Mouse (Mus musculus) urinary bladder, adult 2 months (tissue): ENCODE data around the gene Ldb2. TPM values are rescaled to one million over a fixed set of nuclear protein-coding genes. Genes with fewer than 3 reads are reported as not detected.

Experiments used
- DNase-seq: peaks from one replicate; pipeline ENCODE4 v3.0.0; 2022; ENCODE audit warnings: low spot score
- polyA plus RNA-seq: library from polyadenylated mRNA; depleted of rRNA; stranded (reverse); fragments of >200 nt; gene quantifications from 2 replicates; pipeline ENCODE4 v1.2.3, GENCODE M21; 2012

Gene Ldb2
- polyA plus RNA-seq, 1 experiment, result 8.6 TPM

DNA sequence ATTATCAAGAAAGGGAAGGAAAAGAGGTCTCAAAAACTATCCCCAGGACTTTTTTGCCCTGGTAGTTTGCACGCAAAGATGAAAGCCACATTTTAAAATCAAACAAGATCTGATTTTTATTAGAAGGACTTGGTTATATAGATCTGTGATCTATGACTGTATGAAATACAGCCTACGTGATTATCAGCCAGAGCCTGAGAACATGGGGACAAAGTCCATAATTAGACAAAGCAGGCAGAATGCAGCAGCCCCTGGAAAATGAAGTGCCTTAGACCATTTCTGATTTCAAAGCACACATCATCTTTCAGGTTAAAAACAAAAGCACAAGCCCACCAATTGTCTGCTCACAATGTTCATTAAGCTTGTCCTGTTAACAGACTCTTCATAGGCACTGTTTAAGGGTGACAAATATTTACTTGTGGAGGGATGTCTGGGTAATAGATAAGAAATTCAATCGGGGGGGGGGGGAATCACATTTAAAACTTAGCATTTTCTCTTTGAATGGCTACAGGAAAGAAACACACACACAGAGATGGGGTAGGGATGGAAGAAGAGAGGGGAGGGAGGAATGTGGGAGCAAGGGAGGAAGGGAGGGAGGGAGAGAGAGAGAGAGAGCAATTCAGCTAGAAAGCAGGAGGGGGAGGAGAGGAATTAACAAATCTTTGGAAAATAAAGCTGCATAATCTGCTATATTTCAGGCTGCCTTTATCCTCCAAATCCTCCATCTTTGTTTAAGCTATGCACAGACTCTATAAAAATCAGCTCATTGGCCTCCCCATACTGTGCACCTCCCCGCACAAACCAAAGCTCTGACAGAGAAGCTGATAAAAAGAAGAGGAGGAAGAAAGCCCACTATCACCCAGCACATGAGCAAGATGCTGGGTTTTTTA lies 153.3 kb downstream of the Ldb2 start:
- no peak for DNase-seq

DNA sequence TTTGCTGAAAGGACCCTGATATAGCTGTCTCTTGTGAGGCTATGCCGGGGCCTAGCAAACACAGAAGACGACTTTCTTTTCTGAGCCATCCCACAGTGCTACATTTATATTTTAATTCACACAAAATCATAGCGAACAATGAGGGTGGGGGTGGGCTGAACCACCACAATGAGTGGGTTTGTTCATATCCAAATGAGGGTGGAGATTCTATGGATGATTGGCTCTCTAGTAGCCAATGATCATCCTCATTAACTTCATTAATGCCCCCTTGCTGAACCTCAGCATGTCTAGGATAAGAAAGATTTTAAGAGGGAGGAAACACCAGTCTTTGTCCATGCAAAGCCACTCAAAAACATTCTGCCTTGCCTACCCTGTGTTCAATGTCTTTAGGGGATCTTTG lies 156.4 kb downstream of the Ldb2 start:
- no peak for DNase-seq

DNA sequence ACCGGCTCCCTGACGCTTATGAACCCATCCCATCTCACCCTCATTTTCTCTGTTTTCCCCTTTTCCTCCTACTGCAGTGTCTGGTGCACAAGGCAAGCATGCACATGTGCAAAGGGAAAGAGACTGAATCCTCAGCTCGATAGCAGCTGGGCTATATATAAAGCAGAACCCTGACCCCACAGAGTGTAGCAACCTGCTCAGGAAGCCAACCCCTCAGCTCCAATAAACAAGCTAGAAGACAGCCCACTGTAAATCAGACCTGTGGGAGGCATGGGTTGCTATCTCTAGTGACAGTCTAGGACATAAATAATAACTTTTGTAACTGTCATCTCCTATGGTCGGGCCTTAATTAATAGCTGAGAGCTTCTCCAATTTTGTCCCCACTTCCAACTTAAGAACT lies 158.4 kb downstream of the Ldb2 start:
- no peak for DNase-seq

DNA sequence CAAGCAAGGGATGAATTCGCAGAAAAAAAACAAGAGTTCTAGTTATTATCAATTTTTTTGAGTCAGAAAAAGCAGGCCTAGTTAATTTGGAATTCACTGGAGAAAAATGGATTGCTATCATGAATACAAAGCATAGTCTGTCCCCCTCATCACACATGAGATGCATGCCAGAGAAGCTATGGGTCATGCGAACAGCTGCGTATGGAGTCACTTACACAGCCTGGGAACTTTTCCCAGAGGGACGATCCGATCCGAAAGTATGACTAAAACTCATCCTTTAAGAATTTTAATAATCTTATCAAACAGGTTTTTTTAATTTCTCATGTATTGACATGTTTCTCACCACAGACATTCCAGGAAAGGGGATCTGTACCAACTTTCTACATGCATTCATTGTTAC lies 163.9 kb downstream of the Ldb2 start:
- DNase-seq, result no peak

DNA sequence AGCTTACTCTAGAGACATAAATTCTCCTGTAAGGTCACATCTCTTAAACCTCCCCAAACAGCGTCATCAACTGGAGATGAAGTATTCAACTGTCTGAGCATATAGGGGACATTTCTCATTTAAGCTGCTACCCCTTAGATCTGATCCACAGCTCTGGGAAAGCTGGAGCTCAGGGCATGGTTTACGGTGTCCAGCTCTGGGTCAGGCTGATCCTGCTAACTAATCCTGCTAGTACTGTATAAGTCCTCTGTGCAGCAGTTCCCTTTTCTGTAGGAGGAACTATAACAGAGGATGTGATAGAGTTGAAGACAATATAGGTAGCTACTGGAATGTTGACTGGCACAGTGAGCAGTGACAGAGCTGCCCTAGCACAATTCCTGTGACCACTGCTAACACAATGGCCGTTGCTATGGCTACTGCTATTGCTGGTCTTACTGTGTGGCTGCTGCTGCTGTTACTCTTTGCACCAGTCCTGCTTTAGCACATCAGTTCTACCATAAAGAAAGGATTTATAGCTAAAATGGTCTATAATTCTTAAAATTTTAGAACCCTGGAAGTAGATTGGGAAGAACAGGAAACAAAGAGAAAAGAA lies 170.3 kb downstream of the Ldb2 start:
- no peak for DNase-seq

DNA sequence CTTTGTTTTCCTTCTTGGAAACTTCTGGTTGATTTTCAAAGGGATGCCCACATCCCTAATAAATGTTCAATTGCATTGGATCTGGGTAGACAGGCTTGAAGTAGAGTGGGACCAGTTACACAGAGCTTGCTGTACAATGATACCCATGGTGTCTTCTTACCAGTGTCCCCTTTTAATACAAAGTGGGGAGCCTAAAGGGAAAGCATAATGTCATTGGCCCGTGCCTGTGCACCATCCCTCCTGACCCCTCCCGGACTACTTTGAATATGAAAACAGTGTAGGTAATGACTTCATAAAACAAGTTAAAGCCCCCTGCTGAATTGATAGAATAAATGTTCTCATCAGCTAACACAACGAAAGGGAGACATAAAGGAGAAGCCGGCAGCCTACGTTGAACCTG lies 172.0 kb downstream of the Ldb2 start:
- no peak for DNase-seq

DNA sequence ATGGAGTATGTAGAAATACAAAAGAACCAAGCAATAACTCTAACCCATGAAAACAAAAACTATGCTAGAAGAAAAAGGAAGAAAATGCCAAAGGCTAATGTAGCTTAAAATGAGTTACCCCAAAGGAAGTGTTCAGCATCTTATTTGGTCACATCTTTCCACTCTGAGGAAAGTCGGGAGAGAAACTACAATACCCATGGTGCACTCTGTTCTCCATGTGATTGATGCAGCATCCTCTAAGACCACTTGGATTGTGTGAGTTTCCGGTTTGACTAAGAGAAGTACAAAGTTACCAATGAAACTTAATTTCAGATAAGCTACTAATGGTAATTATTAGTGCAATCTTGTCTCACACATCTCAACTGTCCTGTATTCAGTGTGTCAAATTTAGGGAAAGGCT lies 172.6 kb downstream of the Ldb2 start:
- DNase-seq, result no peak

DNA sequence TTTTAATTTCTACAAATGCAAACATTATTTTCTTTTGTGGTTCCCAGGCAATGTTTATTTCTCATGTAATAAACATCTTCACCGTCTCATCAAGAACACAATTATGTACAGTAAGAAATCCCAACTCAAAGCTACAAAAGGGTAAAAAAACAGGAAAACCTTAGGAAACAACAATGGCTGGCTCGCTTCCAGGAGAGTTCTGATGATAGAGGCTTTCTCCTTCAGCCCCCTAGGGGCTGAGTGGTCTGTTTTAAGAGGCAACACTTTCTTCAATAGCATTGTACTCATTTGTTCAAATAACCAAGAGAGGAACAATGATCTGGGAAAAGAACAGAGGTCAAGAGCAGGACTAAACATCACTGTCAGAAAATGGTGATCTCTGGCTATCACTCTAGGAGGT lies 173.4 kb downstream of the Ldb2 start:
- no peak for DNase-seq

DNA sequence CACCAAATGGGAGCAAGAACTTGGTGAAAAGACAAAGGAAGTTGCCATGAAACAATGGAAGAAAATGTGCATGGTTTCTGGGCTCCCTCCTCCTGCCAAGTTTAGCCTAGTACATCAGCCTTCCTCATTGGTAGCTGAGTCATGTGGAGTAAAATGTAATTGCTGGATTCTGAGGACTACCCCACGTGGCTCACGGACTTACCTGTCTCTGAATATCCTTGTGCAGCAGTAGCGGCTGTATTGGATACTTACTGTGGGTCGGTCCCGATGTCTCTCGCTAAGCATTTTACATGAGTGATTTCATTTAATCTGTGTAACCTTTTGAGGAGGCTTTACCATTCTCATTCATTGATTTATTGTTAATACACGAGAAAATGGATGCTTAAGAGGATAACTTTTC lies 183.8 kb downstream of the Ldb2 start:
- no peak for DNase-seq

DNA sequence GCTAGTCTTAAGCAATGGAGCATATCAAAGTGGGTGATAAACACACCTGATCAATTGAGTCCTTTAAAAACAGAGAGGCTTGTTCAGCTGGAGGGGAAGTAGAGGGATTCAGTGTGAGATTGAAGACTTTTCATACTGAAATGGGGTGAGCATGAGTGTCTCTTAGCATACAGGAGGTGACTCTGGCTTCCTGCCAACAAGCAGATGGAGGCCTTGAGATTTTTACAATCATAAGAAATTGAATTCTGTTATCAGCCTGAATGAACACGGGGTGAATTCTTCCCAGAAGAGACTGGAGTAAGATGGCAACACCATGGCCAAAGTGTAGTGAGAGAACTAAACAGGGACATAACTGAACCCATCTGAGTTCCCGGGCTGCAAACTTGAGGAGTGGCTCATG lies 190.6 kb downstream of the Ldb2 start:
- DNase-seq, result no peak

DNA sequence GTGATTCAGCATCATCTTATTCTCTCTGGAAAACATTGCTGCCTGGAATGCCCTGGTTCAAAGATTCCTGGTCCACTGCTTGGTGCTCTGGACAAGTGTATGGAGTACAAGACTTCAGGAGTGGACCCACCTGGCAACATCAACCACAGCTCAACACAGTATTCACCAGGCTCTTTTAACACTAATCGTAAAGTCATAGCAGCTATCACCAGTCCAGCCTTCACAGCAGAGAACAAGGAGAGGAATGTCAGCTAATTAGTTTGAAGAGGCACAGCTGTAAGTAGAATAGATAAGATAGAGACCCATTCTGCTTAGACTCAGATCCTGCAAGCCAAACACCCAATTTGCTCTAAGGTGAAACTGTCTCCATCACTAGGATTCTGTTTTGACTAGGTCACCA lies 198.1 kb downstream of the Ldb2 start:
- no peak for DNase-seq

DNA sequence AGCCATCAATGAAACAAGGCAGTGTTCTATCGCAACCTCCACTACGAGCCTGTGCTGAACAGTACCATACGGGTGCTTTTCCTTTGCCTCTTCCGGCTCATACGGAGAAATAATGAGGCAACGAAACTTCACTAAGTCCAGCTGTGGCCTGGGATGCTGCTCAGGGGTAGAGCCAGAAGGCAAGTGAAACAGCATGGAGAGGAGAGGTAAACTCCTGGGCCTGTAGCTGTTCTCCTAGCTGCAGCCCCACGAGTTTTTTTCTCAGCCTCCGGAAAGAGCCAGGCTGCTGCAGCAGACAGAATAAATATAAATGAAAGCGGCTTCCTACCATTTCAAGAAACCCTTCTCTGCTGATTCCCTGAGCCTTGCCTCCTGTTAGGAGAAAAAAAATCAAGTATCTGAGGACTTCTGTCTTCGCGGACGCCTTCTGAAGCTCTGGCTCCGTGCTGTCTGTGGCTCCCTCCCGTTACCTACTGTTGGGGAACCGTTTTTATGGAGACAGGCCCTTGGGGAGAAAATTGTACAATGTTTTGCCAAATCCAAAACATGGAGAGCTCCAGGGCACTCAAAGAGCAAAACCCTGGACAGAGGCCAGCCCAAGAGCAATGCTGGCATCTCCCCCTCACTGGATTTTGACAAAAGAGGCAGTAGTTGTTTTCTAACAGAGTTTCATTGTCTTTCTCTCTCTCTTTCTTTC lies 205.8 kb downstream of the Ldb2 start:
- no peak for DNase-seq

DNA sequence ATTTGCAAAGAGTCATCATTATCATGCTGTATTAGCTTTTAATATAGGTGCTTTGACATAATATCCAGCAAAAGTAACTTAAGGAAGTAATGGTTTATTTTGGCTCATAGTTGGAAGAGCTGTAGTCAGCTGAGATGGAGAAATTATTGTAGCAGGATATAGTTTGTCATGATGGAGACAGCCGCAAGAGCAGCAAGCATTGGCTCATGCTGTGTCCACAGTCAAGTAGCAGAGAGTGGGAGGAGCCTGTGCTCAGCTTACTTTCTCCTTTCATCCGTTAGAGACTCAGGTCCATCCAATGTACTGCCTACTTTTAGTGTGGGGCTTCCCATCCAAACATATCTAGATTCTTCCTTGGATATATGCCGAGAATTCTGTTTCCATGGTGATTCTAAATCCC lies 208.7 kb downstream of the Ldb2 start:
- DNase-seq, result no peak

DNA sequence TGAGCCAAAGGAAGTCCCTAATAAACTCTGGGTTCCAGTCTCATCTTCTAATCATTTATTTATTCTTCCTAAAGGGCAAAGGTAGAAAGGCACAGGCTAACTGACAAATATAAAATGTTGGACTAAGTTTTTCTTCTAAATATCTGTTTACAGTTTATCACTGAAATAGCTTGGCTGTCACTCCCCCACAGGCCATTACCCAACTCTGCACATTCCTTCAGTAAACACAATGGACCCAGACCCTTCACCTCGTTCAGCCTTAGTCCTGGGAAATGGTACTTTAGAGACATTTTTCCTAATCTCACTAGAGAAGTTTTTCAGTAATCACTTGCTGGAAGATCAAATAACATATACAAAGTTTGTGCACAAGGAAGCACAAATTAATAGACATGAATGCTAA lies 210.2 kb downstream of the Ldb2 start:
- no peak for DNase-seq

DNA sequence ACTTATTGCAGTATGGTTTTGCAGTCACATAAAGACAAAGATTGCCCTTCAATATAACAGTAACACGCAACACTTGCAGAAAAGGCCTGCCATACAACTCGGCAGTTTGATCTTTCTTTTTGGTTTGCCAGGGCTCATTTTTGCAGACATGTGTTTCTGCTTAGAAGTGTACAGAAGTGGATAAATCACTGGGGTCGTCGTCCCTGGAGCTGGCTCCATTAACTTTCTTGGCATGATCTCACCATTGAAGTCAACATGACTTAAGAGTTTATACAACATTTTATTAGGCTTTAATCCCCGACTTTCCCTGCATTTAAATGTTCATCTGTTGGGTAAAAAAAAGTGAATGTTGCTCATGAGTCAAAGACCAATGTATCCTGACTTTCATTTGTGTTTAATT lies 212.9 kb downstream of the Ldb2 start:
- DNase-seq, result no peak

DNA sequence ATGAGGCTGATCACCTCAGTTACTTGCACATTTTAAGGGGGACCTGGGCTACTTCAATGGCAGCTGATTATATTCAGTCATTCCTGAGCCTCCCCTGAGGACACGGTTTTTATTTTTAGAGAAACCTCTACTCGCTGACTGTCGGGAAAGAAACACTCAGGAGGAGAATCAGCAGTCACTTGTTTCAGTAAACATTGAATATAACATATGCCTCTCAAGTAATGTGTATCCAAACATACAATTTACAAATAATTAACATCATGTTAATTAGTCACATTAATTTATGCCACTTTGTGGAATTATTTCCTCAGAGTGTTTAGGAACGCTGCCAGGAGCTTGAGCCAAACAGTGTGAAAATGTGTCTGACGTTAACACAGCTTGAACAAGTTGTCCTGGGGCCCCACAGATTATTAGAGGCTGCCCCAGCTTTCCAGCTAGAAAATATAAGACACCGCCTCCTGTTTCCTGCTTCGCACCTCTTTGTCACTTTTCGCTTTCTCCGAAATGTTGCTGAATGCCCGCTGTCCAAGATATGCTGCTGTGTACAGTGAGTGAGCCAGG lies 219.5 kb downstream of the Ldb2 start:
- no peak for DNase-seq

DNA sequence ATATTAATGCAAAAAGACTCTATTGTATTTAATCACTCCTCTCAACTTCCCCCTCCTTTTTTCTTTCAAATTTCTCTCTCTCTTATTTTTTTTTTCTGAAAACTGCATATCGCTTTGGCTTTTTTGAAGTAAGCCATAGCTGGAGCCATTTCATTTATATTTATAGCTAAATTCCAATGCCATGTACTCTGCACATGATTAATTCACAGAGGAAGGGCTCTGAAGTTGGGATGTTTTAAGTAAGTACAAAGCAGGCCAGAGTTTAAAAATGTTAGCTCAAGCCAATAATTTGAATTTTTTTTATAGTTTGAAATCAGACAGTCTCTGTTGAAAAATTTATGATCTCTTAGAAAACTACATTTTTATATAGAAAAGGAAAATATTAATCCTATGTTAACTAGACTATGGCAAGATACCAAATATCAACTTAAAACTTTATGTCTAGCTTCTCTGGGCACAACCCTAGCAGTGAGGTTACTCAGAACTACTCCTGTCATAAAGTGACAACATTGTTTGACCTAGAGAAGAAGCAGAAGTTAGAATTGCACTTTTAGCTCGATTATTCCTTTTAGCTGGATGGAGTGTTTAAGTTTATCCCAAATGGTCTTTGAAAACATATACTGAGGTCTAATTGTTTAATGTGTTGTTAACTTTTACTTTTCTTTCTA lies 222.7 kb downstream of the Ldb2 start:
- no peak for DNase-seq

DNA sequence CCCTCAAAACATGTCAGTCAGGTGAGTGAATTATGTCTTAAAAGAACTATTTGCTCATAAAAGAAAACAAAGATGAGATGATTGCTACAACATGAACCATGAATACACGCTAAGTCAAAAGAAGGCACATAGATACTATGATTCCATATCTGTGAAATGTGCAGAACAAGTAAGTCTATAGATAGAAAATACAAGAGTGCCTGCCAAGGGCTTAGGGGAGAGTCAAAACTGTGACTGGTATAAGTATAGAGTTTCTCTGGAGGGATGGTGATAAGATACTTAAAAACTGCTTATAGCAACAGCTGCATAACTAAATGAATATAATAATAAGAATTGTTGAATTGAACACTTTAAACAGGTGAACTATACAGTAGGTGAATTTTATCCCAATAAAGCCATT lies 224.8 kb downstream of the Ldb2 start:
- no peak for DNase-seq

DNA sequence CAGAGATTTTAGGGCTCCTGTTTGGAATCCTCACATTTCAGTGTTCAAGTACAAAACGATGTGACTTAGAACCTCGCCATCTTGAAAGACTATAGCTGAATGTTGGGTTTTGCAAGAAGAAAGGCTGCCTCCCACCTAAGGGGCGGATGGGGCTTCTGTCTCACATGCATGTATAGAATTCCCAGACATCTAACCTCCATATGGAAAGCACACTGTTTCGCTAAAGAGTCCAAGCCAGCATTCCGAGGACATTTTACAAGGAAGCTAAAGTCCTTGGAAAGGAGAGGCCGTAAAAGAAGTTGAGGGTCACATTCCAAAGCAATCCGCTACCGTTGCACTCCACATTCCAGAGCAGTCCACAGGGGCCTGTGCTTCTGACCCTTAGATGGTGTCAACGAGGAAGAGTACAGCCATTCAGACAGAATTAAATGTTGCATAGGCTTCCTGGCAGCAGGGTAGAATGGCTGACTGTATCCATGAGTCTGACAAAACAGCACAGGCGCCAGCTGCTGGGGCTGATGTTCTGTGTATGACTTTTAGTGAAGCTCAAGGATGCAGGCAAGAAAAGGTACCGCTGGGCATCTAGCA lies 245.6 kb downstream of the Ldb2 start:
- no peak for DNase-seq

DNA sequence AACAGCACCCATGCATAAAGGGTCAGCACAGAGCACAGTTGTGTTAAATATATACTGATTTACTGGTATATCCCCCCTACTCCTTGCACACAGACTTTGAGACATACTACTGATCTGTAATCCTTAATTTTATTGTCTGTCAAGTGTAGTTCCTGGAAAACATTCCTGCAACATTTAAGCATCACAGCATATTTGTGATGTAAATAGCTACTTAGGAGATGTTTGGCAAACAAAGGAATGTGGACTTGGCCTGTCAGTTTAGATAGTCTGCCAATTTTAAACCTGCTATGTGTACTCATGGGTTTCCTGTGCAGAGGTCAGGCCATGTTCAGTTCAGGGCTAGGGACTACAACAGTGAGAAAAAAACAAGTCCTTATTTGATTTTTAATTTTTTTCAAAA lies 246.3 kb downstream of the Ldb2 start:
- DNase-seq, result no peak

DNA sequence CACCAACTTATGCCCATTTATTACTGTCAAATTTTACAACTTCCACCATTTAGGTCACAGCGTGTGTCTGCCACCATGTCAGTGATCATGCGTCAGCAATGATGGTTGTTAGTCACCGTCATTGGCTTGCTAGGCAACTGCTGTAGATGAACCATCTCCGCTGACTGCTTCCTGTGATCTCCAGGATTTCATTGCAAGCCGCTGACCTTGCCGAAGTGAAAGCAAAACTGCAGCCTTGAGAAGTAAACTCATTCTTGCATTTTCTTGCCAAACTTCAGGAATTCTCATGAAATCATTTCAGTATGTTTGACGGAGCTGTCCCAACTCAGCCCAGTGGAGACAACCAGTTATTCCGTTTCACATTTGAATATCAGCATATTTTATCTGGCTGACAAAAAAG lies 247.4 kb downstream of the Ldb2 start:
- DNase-seq, result no peak

DNA sequence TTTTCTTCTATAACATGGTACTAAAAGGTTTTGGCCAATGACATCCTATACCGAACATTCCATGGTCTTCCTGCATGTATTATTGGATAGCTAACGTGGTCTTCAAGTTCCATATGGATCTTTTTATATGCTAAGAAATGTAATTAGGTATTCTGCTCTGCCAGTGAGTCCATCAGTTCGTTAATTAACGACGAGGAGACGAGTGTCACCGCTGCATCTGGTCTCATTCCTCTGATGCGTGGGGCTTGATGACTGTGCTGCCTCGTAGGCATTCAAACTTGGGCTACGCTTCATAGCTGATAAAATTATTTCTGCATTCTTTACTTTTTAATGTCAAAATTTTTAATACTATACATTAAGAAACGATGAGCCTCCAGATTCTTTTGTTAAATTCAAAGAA lies 251.0 kb downstream of the Ldb2 start:
- no peak for DNase-seq
